Mouse (Mus musculus): ENCODE data around the gene Agap1. TPM values are rescaled to one million over a fixed set of nuclear protein-coding genes. Genes with fewer than 3 reads are reported as not detected.
A peak's percentile ranks its signal among the peaks of the same experiment; 100 is the strongest.

Agap1 gene
- polyA plus RNA-seq, 1 experiment from 2014 or later = 49.8 TPM

DNA sequence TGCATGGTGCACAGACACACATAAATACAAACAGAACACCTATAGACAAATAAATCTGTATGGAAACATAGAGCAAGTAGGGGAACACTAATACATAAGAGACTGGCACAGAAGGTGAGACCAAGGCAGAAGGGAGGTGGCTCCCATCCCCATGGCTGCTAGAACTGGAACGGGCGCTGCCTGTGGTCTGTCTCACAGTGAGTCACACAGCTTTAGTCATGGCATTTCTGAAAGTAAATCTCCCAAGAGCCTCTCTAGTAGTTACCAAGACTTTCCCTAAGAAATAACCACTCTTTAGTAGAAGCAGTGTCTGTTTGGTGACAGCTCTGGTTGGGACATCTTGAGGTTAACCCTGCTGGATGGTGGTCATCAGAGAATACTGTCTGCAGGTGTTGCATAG lies 326.1 kb downstream of the Agap1 start:
- H3K4me1 ChIP-seq (replicated peaks) = peaks cover 35% of the 10 kb centered on the region
- 94% methylated on average over 2 of the region's 2 CpGs for WGBS
- H3K9ac ChIP-seq = no peak overlapping the region
- no peak overlapping the region for H3K4me2 ChIP-seq
- no peak for ATAC-seq (ENCODE audit: low FRiP score, low read depth)
- H3K36me3 ChIP-seq = peaks cover 4% of the 10 kb centered on the region; the same call in 1 of the 2 replicates
- H3K27me3 ChIP-seq = no peaks in the 10 kb centered on the region
- H3K27ac ChIP-seq (replicated peaks) = no peak overlapping the region
- H3K9me3 ChIP-seq = no peaks in the 10 kb centered on the region
- no peak overlapping the region for H3K4me3 ChIP-seq

- Histone ChIP-seq H3K27ac (replicated peaks) (no peak overlapping the region), H3K9me3 (no peaks in the 10 kb centered on the region), H3K27me3 (no peaks in the 10 kb centered on the region), H3K4me1 (replicated peaks) (peaks cover 37% of the 10 kb centered on the region), H3K4me2 (no peak overlapping the region), H3K9ac (no peak overlapping the region), H3K36me3 (peaks cover 4% of the 10 kb centered on the region; the same call in 1 of the 2 replicates), H3K4me3 (no peak overlapping the region)
- ATAC-seq (ENCODE audit: low FRiP score, low read depth) = no peak
- WGBS = 53% methylated on average over 8 of the region's 8 CpGs
These were observed 327.3 kb downstream of the Agap1 start for GRCm38 (mm10) chr1:89781861-89782260.

DNA sequence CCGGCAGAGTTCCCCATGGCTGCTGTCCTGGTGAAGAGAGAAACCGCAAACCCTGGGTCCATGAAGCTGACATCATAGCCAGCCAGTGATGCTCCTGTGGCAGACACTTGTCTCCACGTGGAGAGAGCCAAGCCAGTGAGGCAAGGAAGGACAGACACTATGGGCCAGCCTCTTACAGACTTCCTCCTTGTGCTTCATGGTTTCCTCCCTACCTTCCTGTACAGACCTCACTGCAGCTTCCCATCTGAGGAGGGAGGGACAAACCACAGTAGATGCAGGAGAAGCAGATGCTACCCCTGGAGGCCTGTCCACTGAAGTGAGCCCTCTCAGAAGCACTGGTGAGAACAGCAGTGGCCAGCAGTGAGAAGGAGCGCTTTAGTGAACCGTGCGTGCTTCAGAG lies 332.2 kb downstream of the Agap1 start:
- Histone ChIP-seq H3K4me1 (replicated peaks) (peaks cover 24% of the 10 kb centered on the region), H3K36me3 (0 out of 2 replicates have a peak, but pooled peaks cover 9% of the 10 kb centered on the region), H3K4me2 (no peak overlapping the region), H3K9ac (no peak overlapping the region), H3K27me3 (no peaks in the 10 kb centered on the region), H3K27ac (replicated peaks) (no peak overlapping the region), H3K9me3 (no peaks in the 10 kb centered on the region), H3K4me3 (no peak overlapping the region)
- ATAC-seq (ENCODE audit: low FRiP score, low read depth) = no peak
- 81% methylated on average over 6 of the region's 6 CpGs for WGBS

DNA sequence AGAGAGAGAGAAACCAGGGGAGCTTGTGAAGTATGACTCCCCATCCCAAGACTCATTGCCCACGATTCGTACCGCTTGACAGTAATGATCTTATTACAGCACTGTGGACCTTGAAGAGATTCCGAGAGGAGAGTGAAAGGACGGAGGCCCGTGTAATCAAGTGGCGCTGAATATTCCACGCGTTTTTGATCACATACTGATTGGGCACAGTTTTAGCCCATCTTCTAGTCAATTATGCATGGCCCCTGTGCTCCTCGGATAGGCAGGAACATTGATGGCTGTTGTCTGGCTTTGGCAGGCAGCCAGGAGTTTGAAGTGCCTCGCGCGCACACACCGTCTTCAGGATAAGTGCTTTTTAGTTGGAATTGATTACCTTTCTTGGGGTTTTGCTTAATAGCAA lies 344.1 kb downstream of the Agap1 start:
- 27% methylated on average over 14 of the region's 14 CpGs for WGBS
- Histone ChIP-seq H3K36me3 (no peaks in the 10 kb centered on the region), H3K4me3 (no peak overlapping the region), H3K4me2 (no peak overlapping the region), H3K27ac (replicated peaks) (peak overlapping the region; percentile 41; the same call in 1 of the 2 replicates), H3K4me1 (replicated peaks) (peaks cover 12% of the 10 kb centered on the region), H3K9ac (no peak overlapping the region), H3K9me3 (no peaks in the 10 kb centered on the region), H3K27me3 (no peaks in the 10 kb centered on the region)
- no peak for ATAC-seq (ENCODE audit: low FRiP score, low read depth)

DNA sequence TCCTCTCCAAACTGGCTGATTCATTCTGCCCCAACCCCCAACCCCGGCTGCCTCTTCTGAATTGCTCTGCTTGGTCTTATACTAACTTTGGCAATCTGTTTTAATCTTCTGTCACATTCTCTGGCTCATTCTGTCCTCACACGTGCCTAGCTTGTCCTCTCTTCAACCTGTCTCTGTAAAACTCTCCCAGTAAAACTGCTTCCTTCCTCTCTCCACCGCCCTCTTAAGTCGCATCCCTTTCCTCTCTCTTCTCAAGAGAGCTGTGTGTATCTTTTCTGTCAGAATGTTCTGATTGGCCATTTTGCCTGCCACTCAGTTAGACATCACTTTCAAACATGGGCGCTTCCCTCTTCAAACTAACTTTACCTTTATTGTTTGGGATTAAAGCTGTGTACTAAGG lies 346.9 kb downstream of the Agap1 start:
- Histone ChIP-seq H3K36me3 (0 out of 2 replicates have a peak, but pooled peaks cover 4% of the 10 kb centered on the region), H3K4me2 (no peak overlapping the region), H3K9ac (no peak overlapping the region), H3K27ac (replicated peaks) (no peak overlapping the region), H3K9me3 (no peaks in the 10 kb centered on the region), H3K27me3 (no peaks in the 10 kb centered on the region), H3K4me1 (replicated peaks) (peaks cover 12% of the 10 kb centered on the region), H3K4me3 (no peak overlapping the region)
- no peak for ATAC-seq (ENCODE audit: low FRiP score, low read depth)
- WGBS = 83% methylated on average over 5 of the region's 5 CpGs

- Histone ChIP-seq H3K4me2 (no peak overlapping the region), H3K9ac (no peak overlapping the region), H3K4me1 (replicated peaks) (no peaks in the 10 kb centered on the region), H3K27me3 (no peaks in the 10 kb centered on the region), H3K4me3 (no peak overlapping the region), H3K27ac (replicated peaks) (no peak overlapping the region), H3K36me3 (0 out of 2 replicates have a peak, but pooled peaks cover 8% of the 10 kb centered on the region), H3K9me3 (no peaks in the 10 kb centered on the region)
- 79% methylated on average over 7 of the region's 7 CpGs for WGBS
- no peak for ATAC-seq (ENCODE audit: low FRiP score, low read depth)
These were observed 350.4 kb downstream of the Agap1 start for GRCm38 (mm10) chr1:89804981-89805380.

DNA sequence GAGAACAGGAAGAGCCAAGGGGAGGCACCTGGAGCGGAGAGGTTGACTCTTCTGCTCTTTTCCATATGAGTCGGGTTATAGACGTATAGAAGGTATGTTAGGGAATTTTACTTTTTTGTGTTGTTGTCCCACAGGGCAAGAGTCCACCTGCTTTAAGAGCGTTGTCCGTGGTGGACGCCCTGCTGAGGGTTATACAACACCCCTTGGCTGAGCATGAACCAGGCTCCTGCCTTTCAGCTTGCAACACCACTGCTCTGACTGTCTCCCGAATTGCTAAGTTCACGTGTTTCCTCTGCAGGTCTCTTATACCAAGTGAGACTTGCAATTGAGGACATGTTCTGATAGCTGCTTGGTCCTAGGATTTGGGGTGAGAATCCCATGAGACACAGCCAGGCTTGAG lies 358.2 kb downstream of the Agap1 start:
- no peak overlapping the region for H3K9ac ChIP-seq
- no peak overlapping the region for H3K4me3 ChIP-seq
- H3K9me3 ChIP-seq = no peaks in the 10 kb centered on the region
- ATAC-seq (ENCODE audit: low FRiP score, low read depth) = no peak
- H3K27me3 ChIP-seq = no peaks in the 10 kb centered on the region
- 94% methylated on average over 8 of the region's 8 CpGs for WGBS
- no peak overlapping the region for H3K4me2 ChIP-seq
- H3K4me1 ChIP-seq (replicated peaks) = peaks cover 8% of the 10 kb centered on the region; the same call in 1 of the 2 replicates
- no peak overlapping the region for H3K27ac ChIP-seq (replicated peaks)
- H3K36me3 ChIP-seq = no peaks in the 10 kb centered on the region

- H3K27ac ChIP-seq (replicated peaks) = peak overlapping the region; percentile 32; the same call in 1 of the 2 replicates
- no peak for ATAC-seq (ENCODE audit: low FRiP score, low read depth)
- H3K4me3 ChIP-seq = no peak overlapping the region
- WGBS = 31% methylated on average over 14 of the region's 14 CpGs
- H3K9ac ChIP-seq = no peak overlapping the region
- H3K9me3 ChIP-seq = no peaks in the 10 kb centered on the region
- H3K36me3 ChIP-seq = no peaks in the 10 kb centered on the region
- H3K27me3 ChIP-seq = no peaks in the 10 kb centered on the region
- no peak overlapping the region for H3K4me2 ChIP-seq
- H3K4me1 ChIP-seq (replicated peaks) = peaks cover 8% of the 10 kb centered on the region; the same call in 1 of the 2 replicates
These were observed 362.0 kb downstream of the Agap1 start for GRCm38 (mm10) chr1:89816487-89817206.

GRCm38 (mm10) chr1:89821822-89822221 lies 367.2 kb downstream of the Agap1 start:
- Histone ChIP-seq H3K27ac (replicated peaks) (no peak overlapping the region), H3K36me3 (no peaks in the 10 kb centered on the region), H3K4me3 (no peak overlapping the region), H3K9ac (no peak overlapping the region), H3K27me3 (no peaks in the 10 kb centered on the region), H3K9me3 (no peaks in the 10 kb centered on the region), H3K4me2 (no peak overlapping the region), H3K4me1 (replicated peaks) (peaks cover 15% of the 10 kb centered on the region)
- no peak for ATAC-seq (ENCODE audit: low FRiP score, low read depth)
- 85% methylated on average over 4 of the region's 4 CpGs for WGBS

GRCm38 (mm10) chr1:89822431-89822830 lies 367.8 kb downstream of the Agap1 start:
- Histone ChIP-seq H3K27ac (replicated peaks) (no peak overlapping the region), H3K36me3 (no peaks in the 10 kb centered on the region), H3K27me3 (no peaks in the 10 kb centered on the region), H3K4me3 (no peak overlapping the region), H3K4me2 (no peak overlapping the region), H3K4me1 (replicated peaks) (peaks cover 13% of the 10 kb centered on the region), H3K9ac (no peak overlapping the region), H3K9me3 (no peaks in the 10 kb centered on the region)
- ATAC-seq (ENCODE audit: low FRiP score, low read depth) = no peak
- WGBS = 82% methylated on average over 3 of the region's 3 CpGs

DNA sequence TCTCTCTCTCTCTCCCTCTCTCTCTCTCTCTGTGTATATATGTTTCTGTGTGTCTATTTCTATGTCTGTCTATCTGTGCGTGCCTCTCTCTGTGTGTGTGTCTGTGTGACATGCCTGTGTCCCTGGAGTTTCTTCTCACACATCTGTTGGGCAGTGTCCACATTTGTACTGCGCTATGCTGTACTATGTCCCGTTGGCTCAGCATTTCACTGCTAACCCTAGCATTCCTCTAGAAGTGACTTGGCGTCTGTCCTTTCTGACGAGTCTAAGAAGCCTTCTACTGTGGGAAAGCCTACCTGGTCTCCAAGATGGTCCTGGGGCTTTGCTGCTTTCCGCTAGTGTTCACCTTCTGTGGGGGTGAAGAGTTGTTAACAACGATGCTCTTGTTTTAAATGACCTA lies 368.4 kb downstream of the Agap1 start:
- H3K4me1 ChIP-seq (replicated peaks) = peaks cover 13% of the 10 kb centered on the region
- no peaks in the 10 kb centered on the region for H3K9me3 ChIP-seq
- WGBS = 86% methylated on average over 7 of the region's 7 CpGs
- H3K27me3 ChIP-seq = no peaks in the 10 kb centered on the region
- H3K27ac ChIP-seq (replicated peaks) = no peak overlapping the region
- H3K4me2 ChIP-seq = no peak overlapping the region
- H3K4me3 ChIP-seq = no peak overlapping the region
- no peak for ATAC-seq (ENCODE audit: low FRiP score, low read depth)
- H3K9ac ChIP-seq = no peak overlapping the region
- no peaks in the 10 kb centered on the region for H3K36me3 ChIP-seq

DNA sequence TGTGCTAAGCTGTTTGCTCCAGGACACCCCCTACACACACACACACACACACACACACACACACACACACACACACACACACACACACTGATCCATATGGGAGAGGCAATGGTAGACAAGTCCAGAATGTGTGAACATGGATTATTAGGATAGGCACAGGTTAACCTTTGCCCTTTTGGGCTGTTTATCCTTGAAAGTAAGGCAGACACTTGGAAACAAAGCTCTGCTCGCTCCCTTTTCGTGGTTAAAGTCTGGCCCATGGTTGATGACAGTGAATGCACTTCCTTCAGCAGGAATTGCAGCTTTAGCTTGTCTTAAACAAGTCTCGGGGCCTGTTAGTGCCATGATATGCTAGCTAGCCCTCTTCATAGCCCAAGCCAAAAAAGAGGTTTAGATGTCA lies 372.4 kb downstream of the Agap1 start:
- WGBS = 53% methylated on average over 3 of the region's 3 CpGs
- no peaks in the 10 kb centered on the region; the same call in 1 of the 2 replicates for H3K36me3 ChIP-seq
- no peak overlapping the region for H3K4me3 ChIP-seq
- no peak overlapping the region for H3K9ac ChIP-seq
- peaks cover 13% of the 10 kb centered on the region for H3K4me1 ChIP-seq (replicated peaks)
- no peak overlapping the region for H3K27ac ChIP-seq (replicated peaks)
- no peaks in the 10 kb centered on the region for H3K9me3 ChIP-seq
- no peak overlapping the region for H3K4me2 ChIP-seq
- ATAC-seq (ENCODE audit: low FRiP score, low read depth) = no peak
- H3K27me3 ChIP-seq = no peaks in the 10 kb centered on the region

- Histone ChIP-seq H3K4me1 (replicated peaks) (no peaks in the 10 kb centered on the region), H3K27me3 (no peaks in the 10 kb centered on the region), H3K4me2 (no peak overlapping the region), H3K27ac (replicated peaks) (no peak overlapping the region), H3K9ac (no peak overlapping the region), H3K9me3 (no peaks in the 10 kb centered on the region), H3K4me3 (no peak overlapping the region), H3K36me3 (peaks cover 4% of the 10 kb centered on the region; the same call in 1 of the 2 replicates)
- ATAC-seq (ENCODE audit: low FRiP score, low read depth) = no peak
- 73% methylated on average over 1 of the region's 1 CpGs for WGBS
These were observed 376.5 kb downstream of the Agap1 start for GRCm38 (mm10) chr1:89831095-89831494.

Measured in hindbrain, embryonic 15.5 days (tissue).